Mouse (Mus musculus) liver, adult 2 months (tissue): Measurements from ENCODE around the gene Galnt16. TPM values are rescaled to one million over a fixed set of nuclear protein-coding genes. Genes with fewer than 3 reads are reported as not detected.
A peak's percentile ranks its signal among the peaks of the same experiment; 100 is the strongest.

Source experiments
- DNase-seq: peaks from one replicate; pipeline ENCODE4 v3.0.0-alpha.2; 2011; ENCODE audit warnings: low read depth, low spot score; ENCODE audit errors: extremely low read depth
- H3K27ac ChIP-seq: fragments of 200-500 bp; replicated peaks from 2 replicates; pipeline ENCODE4 v1.5.1; 2012; ENCODE audit warnings: low read depth, mild to moderate bottlenecking, control low read depth, inconsistent platforms, low read length; ENCODE audit not compliant: insufficient read depth
- H3K27me3 ChIP-seq: fragments of 200-500 bp; 2 replicates; pipeline ENCODE4 v1.6.1; 2012; ENCODE audit warnings: mild to moderate bottlenecking, moderate library complexity, low read length, inconsistent platforms; ENCODE audit not compliant: control insufficient read depth, insufficient read depth
- H3K36me3 ChIP-seq: fragments of 200-500 bp; 2 replicates; pipeline ENCODE4 v1.6.1; 2012; ENCODE audit warnings: low read length, inconsistent platforms; ENCODE audit not compliant: control insufficient read depth, insufficient read depth
- H3K4me1 ChIP-seq: fragments of 200-500 bp; 2 replicates; pipeline ENCODE4 v1.6.1; 2011; ENCODE audit warnings: low read length; ENCODE audit not compliant: control insufficient read depth, insufficient read depth
- H3K4me3 ChIP-seq: fragments of 200-500 bp; 2 replicates; pipeline ENCODE4 v1.5.1; 2011; ENCODE audit warnings: low read depth, mild to moderate bottlenecking, control low read depth, low read length, moderate library complexity; ENCODE audit not compliant: insufficient read depth
- H3K79me2 ChIP-seq: fragments of 200-500 bp; 2 replicates; pipeline ENCODE4 v1.6.1; 2012; ENCODE audit warnings: inconsistent platforms, mild to moderate bottlenecking, low read length, moderate library complexity; ENCODE audit not compliant: control insufficient read depth, insufficient read depth
- H3K9ac ChIP-seq: fragments of 200-500 bp; 2 replicates; pipeline ENCODE4 v1.6.1; 2012; ENCODE audit warnings: low read depth, mild to moderate bottlenecking, control low read depth, inconsistent platforms, low read length
- CTCF ChIP-seq: fragments of 200-500 bp; IDR thresholded peaks from 2 replicates; pipeline ENCODE4 v1.5.1; 2011; ENCODE audit warnings: low read depth, low read length, control low read depth
- POLR2A ChIP-seq: fragments of 200-500 bp; IDR thresholded peaks from 2 replicates; pipeline ENCODE4 v1.6.1; 2011; ENCODE audit warnings: low read length, control low read depth; ENCODE audit not compliant: insufficient read depth; ENCODE audit errors: extremely low read depth
- WGBS: fragments of 180-500 bp; shearing (Covaris S2); methylation state at CpG from one replicate; pipeline ENCODE4 v1.1.7; 2018; 5-methylcytosine and 5-hydroxymethylcytosine counted together
- polyA plus RNA-seq: library from polyadenylated mRNA; depleted of rRNA; stranded (reverse); fragments of >200 nt; gene quantifications from 2 replicates; pipeline ENCODE4 v1.2.3, GENCODE M21; 2012; rRNA removed
- total RNA-seq: library from RNA; depleted of rRNA; stranded (reverse); fragments of >200 nt; gene quantifications from 2 replicates; pipeline ENCODE4 v1.2.3, GENCODE M21; 2014; rRNA removed

The Galnt16 gene
- 0.07 TPM in 1 of 2 replicates, not detected in the other for total RNA-seq
- polyA plus RNA-seq, result 0.02 TPM in 1 of 2 replicates, not detected in the other

GRCm38 (mm10) chr12:80517977-80518376, at the start of gene Galnt16:
Gene Galnt16, plus strand, starts transcription at chr12:80518277.
- H3K4me1 ChIP-seq, result no peaks in the 10 kb centered on the region
- no peak within 1 kb of the TSS for H3K9ac ChIP-seq
- H3K27ac ChIP-seq, result no peak within 1 kb of the TSS
- H3K27me3 ChIP-seq, result peaks cover 14% of the 10 kb centered on the region
- H3K4me3 ChIP-seq, result peak within 1 kb of the TSS; percentile 31; the same call in 1 of the 2 replicates
- TF ChIP-seq CTCF (no peak), POLR2A (no peak)
- no peak for DNase-seq
- 8% methylated on average over 14 of the region's 14 CpGs for WGBS
- H3K79me2 ChIP-seq, result no peaks in the 10 kb centered on the region
- no peaks in the 10 kb centered on the region for H3K36me3 ChIP-seq

DNA sequence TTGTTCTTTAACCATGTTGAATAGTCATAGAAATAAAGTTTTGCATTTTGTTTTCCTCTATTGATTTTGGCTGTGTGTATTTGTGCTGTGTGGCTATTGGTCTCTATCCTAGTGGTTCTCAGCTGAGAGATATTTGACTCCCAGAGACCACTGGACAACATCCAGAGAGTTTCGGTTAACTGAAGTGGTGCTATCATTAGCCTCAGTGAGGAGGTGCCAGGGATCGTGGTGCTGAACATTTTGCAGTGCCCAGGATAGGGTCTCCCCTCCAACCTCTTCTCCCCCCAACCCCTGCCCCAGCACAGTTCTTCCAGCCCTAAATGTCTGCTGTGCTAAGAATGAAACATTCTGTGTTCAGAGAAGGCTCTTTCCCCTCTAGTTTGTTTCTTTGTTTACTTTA, 47.9 kb upstream of the Galnt16 start:
- no peaks in the 10 kb centered on the region for H3K36me3 ChIP-seq
- H3K4me3 ChIP-seq, result no peak overlapping the region
- no peak for DNase-seq
- WGBS, result 40% methylated on average over 2 of the region's 2 CpGs
- H3K79me2 ChIP-seq, result no peaks in the 10 kb centered on the region
- no peak for TF ChIP-seq POLR2A
- no peaks in the 10 kb centered on the region for H3K4me1 ChIP-seq
- H3K27me3 ChIP-seq, result no peaks in the 10 kb centered on the region
- H3K27ac ChIP-seq, result no peak overlapping the region
- no peak overlapping the region for H3K9ac ChIP-seq

- Histone ChIP-seq H3K36me3 (0 out of 2 replicates have a peak, but pooled peaks cover 1% of the 10 kb centered on the region), H3K4me1 (no peaks in the 10 kb centered on the region), H3K9ac (no peak overlapping the region), H3K27me3 (no peaks in the 10 kb centered on the region), H3K4me3 (no peak overlapping the region), H3K27ac (no peak overlapping the region), H3K79me2 (no peaks in the 10 kb centered on the region)
- no peak for DNase-seq
- TF ChIP-seq CTCF (no peak), POLR2A (no peak)
- 81% methylated on average over 4 of the region's 4 CpGs for WGBS
Observed at GRCm38 (mm10) chr12:80471926-80472325, 46.2 kb upstream of the Galnt16 start.

DNA sequence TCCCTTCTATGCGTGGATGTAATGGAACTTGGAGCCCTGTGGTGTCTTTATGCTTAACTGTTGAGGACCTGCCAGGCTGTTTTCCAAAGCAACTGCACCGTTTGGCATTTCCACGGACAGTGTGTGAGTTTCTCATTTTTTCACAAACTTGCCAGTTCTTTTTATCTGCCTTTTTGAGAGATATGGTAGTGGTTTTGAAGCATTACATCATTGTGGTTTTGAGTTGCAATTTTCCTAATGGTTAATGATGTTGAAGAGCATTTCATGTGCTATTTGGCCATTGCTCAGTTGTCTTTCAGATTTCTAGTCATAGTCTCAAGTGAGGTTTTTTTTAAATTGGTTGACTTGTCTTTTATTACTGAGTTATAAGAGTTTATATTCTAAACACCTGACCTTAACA, 44.3 kb upstream of the Galnt16 start:
- Histone ChIP-seq H3K4me1 (no peaks in the 10 kb centered on the region), H3K27me3 (no peaks in the 10 kb centered on the region), H3K27ac (no peak overlapping the region), H3K4me3 (no peak overlapping the region), H3K79me2 (no peaks in the 10 kb centered on the region), H3K36me3 (0 out of 2 replicates have a peak, but pooled peaks cover 1% of the 10 kb centered on the region), H3K9ac (no peak overlapping the region)
- no peak for DNase-seq
- no peak for TF ChIP-seq CTCF
- no peak for TF ChIP-seq POLR2A
- WGBS, result 82% methylated on average over 3 of the region's 3 CpGs

DNA sequence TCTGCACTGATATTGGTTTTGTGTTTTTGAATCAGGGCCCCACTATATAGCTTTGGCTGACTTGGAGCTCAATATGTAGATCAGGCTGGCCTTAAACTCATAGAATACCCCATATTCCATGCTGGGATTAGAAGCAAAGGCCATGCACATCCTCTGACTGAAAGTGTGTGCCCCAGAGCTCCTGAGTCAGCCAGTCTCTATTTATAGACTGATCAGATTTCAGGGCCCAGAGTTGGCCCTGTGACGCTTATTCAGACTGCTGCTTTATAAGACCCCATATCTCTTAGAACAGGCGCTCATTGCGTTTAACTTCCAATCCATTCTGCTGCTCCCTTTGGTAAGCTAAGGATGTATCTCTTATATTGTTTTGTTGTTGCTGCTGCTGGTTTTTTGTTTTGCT, 38.1 kb upstream of the Galnt16 start:
- 93% methylated on average over 3 of the region's 3 CpGs for WGBS
- TF ChIP-seq POLR2A (no peak), CTCF (no peak)

DNA sequence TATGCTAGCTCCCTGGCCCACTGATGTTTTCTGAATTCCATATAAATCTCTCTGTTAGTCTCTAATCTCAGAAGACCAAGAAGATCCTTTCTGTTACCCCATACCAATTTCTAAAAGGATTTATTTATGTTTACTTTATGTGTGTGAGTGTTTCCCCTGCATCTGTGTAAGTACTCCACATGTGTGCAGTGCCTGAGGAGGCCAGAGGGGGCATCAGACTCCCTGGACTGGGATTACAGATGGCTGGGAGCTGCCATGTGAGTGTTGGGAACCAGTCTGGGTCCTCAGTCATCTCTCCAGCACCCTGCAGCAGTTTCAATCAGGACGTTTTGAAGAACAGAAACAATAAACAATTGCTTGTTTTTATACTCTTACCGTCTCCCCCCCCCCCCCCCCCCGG, 34.7 kb upstream of the Galnt16 start:
- Histone ChIP-seq H3K36me3 (peaks cover 6% of the 10 kb centered on the region), H3K27ac (no peak overlapping the region), H3K4me3 (no peak overlapping the region), H3K27me3 (no peaks in the 10 kb centered on the region), H3K79me2 (no peaks in the 10 kb centered on the region), H3K4me1 (no peaks in the 10 kb centered on the region), H3K9ac (no peak overlapping the region)
- no peak for TF ChIP-seq CTCF
- no peak for TF ChIP-seq POLR2A
- 76% methylated on average over 3 of the region's 3 CpGs for WGBS
- DNase-seq, result no peak

More for the DNA sequence above, 38.1 kb upstream of the Galnt16 start:
- no peaks in the 10 kb centered on the region for H3K27me3 ChIP-seq
- no peaks in the 10 kb centered on the region for H3K4me1 ChIP-seq
- no peak overlapping the region for H3K9ac ChIP-seq
- H3K4me3 ChIP-seq, result no peak overlapping the region
- H3K27ac ChIP-seq, result no peak overlapping the region
- no peaks in the 10 kb centered on the region for H3K79me2 ChIP-seq
- H3K36me3 ChIP-seq, result peaks cover 5% of the 10 kb centered on the region; the same call in 1 of the 2 replicates
- no peak for DNase-seq
